Mouse (Mus musculus): ENCODE results near the gene Map4k2. TPM values are rescaled to one million over a fixed set of nuclear protein-coding genes. Genes with fewer than 3 reads are reported as not detected.

The Map4k2 gene
- polyA plus RNA-seq, 1 experiment from 2014 or later: 20.1 TPM

DNA sequence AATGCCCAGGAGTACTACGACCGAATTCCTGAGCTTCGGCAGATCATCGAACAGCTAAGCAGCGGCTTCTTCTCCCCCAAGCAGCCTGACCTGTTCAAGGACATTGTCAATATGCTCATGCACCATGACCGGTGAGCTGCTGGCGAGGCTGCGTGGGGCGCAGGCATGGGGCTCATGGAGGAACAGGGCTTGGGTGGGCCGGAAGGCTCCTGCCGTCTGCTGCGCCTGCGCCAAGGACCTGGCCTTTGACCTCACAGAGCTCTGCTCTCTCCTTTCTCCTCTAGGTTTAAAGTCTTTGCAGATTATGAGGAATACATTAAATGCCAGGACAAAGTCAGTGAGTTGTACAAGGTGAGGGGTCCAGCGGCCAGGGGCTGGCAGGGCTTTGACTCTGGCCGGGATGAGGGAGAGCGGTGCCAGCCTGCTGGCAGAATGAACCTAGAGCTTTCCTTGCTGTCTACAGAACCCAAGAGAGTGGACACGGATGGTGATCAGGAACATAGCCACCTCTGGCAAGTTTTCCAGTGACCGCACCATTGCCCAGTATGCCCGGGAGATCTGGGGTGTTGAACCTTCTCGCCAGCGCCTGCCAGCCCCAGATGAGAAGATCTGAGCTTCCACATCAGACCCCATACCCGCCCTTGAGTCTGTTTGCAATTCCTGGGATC is 56.8 kb downstream of the Map4k2 start:
- no peak for ATAC-seq
- Histone ChIP-seq H3K27me3 (ENCODE audit: control insufficient read depth, insufficient read depth, low read depth, low read length) (peaks cover 2% of the 10 kb centered on the region; the same call in 1 of the 2 replicates), H3K9me3 (replicated peaks; ENCODE audit: control insufficient read depth, low read length, poor library complexity, severe bottlenecking) (no peaks in the 10 kb centered on the region), H3K4me3 (ENCODE audit: low read depth, low read length) (no peak overlapping the region), H3K9ac (ENCODE audit: low read depth, low read length) (no peak overlapping the region), H3K4me1 (ENCODE audit: control insufficient read depth, insufficient read depth, low read length) (peaks cover 34% of the 10 kb centered on the region), H3K4me2 (ENCODE audit: low read length) (peak overlapping the region; percentile 97; the same call in 1 of the 2 replicates), H3K36me3 (ENCODE audit: control insufficient read depth, insufficient read depth, low read length) (no peaks in the 10 kb centered on the region), H3K27ac (ENCODE audit: low read length) (no peak overlapping the region)
- 84% methylated on average over 22 of the region's 22 CpGs for WGBS

DNA sequence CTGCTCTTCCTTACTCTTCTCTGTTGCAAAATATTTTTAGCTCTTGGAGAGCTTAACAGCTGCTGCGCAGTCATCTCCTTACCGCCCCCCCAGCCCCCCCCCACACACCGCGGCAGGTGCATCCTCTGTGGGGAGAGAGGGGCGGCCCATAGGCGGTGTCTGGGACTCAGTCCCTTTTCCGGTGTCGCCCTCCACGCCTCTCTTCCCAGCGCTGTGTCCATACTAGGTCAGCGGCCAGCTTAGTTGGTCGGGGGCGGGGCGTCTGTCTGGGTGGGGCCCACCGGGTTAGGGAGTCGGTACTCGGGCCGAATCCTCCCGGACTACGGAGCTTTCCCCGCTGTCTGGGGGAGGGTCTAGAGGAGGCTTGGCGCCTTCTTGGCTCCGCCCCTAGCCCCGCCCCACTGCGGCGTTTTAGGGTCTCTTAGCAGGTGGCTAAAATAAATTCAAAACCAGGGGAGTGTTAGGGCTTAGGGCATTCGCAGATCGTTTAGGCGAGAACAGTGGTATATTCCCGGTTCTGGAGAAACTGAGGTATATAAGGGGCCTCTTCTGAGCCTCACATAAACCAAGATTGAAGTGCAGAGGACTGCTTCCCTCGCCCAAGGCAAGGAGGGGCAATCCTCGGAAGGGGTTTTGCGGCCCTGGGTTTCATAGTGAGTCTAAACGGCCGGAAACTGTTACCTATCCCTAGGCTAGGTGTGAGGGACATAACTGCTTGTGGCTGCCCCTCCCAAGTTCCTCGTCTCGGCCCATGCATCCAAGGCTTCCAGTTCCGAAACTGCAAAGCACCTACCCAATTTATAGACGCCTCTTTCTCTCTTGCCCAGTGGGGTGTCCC is 57.7 kb downstream of the Map4k2 start:
- H3K9ac ChIP-seq (ENCODE audit: low read depth, low read length): peak overlapping the region; percentile 83
- peak overlapping the region; percentile 65 for H3K4me3 ChIP-seq (ENCODE audit: low read depth, low read length)
- peaks cover 2% of the 10 kb centered on the region; the same call in 1 of the 2 replicates for H3K27me3 ChIP-seq (ENCODE audit: control insufficient read depth, insufficient read depth, low read depth, low read length)
- peak overlapping the region; percentile 83 for H3K27ac ChIP-seq (ENCODE audit: low read length)
- H3K36me3 ChIP-seq (ENCODE audit: control insufficient read depth, insufficient read depth, low read length): no peaks in the 10 kb centered on the region
- peak; percentile 75 for ATAC-seq
- 2% methylated on average over 38 of the region's 39 CpGs for WGBS
- peaks cover 34% of the 10 kb centered on the region for H3K4me1 ChIP-seq (ENCODE audit: control insufficient read depth, insufficient read depth, low read length)
- peak overlapping the region; percentile 97 for H3K4me2 ChIP-seq (ENCODE audit: low read length)
- no peaks in the 10 kb centered on the region for H3K9me3 ChIP-seq (replicated peaks; ENCODE audit: control insufficient read depth, low read length, poor library complexity, severe bottlenecking)

DNA sequence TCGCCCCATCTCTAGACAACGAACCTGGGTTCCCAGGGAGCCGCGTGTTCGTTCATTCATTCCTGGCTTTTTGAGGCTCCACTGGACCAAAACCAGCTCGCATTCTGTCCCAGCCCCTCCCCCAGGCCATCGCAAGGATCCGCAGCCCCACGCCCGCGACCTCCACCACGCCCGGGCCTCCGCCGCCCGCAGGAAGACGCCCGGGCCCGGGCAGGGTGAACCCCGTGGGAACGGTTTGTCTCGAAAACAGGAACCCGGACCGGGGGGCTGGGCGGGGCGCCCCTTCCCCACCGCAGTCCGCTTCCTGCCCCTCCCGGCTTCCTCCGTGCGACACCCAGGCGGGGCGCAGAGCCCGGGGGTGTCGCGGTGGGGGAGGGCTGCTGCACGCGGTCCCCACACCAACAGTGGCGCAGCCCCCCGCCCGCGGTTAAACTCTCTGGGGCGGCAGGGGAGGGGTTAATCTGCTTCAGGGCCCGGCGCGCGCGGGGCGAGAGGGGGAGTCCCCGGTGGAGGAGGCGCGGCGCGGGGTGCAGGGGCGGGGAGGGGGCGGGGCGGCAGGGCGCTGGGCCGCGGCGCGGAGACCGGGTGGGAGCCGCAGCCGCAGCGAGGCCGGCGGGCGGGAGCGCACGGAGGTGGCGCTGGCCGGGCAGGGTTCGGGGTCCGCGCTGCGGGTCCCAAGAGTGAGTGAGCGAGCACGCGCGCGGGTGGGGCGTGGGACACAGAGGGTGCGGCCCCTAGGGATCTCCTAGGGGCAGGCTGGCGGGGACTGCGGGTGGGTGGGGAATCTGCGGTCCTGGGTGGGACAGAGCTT is 58.6 kb downstream of the Map4k2 start, which contains the start of gene Rasgrp2:
Rasgrp2 (plus strand) TSS at position 56 of the 811 bp plus-strand sequence.
- Histone ChIP-seq H3K36me3 (ENCODE audit: control insufficient read depth, insufficient read depth, low read length) (no peaks in the 10 kb centered on the region), H3K27me3 (ENCODE audit: control insufficient read depth, insufficient read depth, low read depth, low read length) (peaks cover 2% of the 10 kb centered on the region; the same call in 1 of the 2 replicates), H3K4me1 (ENCODE audit: control insufficient read depth, insufficient read depth, low read length) (peaks cover 34% of the 10 kb centered on the region), H3K4me2 (ENCODE audit: low read length) (peak within 1 kb of the TSS; percentile 97), H3K9ac (ENCODE audit: low read depth, low read length) (peak within 1 kb of the TSS; percentile 83), H3K9me3 (replicated peaks; ENCODE audit: control insufficient read depth, low read length, poor library complexity, severe bottlenecking) (no peaks in the 10 kb centered on the region), H3K27ac (ENCODE audit: low read length) (peak within 1 kb of the TSS; percentile 83), H3K4me3 (ENCODE audit: low read depth, low read length) (peak within 1 kb of the TSS; percentile 65)
- peak; percentile 26; the same call in 1 of the 2 replicates for ATAC-seq
- WGBS: under 1% methylated on average over 70 of the region's 87 CpGs

DNA sequence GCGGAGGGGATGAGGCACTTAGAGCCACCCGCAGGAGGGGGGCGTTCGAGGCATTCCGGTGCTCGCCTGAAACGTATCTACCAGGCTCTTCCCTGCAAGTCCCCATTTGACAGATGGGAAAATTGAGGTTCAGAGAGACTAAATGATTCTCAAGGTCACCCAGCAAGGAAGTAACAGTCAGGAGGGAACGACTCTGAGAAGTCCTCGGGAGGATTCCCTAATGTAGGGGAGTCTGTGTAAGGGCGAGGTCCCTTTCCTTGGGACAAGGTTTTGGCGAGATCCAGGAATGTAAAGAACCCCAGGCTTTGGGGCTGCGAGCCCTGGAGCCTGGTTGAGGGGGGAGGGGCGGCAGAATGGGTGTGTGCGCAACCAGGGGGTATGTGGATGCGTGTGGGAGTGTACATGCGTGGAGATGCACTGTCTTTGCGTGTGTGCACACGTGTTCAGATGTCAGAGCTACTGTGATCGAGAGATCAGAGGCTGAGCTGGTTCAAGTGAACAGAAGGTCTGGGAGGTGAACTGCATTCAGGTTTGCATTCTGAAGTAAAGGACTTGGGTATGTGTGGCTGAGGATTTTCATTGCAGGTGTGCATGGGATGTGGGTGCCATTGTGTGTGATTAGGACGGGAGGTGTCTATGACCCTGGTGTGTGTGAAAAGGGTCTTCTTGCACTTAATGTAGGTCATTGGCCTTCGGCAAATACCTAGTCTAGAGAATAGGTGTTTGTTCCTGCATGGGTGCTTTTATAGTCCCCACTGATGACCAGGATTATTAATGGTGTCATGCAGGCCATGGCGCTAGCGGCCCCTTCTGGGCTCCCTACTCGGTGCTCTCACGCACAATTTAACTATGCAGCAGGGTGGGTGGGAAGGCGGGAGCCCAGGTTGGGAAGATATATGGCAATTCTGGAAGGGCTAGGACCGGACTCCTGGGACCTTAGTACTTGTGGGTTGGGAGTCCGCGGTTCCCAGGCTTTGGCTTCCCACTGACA is 59.5 kb downstream of the Map4k2 start:
- Histone ChIP-seq H3K27ac (ENCODE audit: low read length) (peak overlapping the region; percentile 83), H3K4me2 (ENCODE audit: low read length) (peak overlapping the region; percentile 97), H3K9me3 (replicated peaks; ENCODE audit: control insufficient read depth, low read length, poor library complexity, severe bottlenecking) (no peaks in the 10 kb centered on the region), H3K4me1 (ENCODE audit: control insufficient read depth, insufficient read depth, low read length) (peaks cover 34% of the 10 kb centered on the region), H3K4me3 (ENCODE audit: low read depth, low read length) (peak overlapping the region; percentile 65), H3K27me3 (ENCODE audit: control insufficient read depth, insufficient read depth, low read depth, low read length) (peaks cover 2% of the 10 kb centered on the region; the same call in 1 of the 2 replicates), H3K9ac (ENCODE audit: low read depth, low read length) (peak overlapping the region; percentile 83), H3K36me3 (ENCODE audit: control insufficient read depth, insufficient read depth, low read length) (no peaks in the 10 kb centered on the region)
- peak; percentile 13; the same call in 1 of the 2 replicates for ATAC-seq
- WGBS: 1% methylated on average over 28 of the region's 29 CpGs

DNA sequence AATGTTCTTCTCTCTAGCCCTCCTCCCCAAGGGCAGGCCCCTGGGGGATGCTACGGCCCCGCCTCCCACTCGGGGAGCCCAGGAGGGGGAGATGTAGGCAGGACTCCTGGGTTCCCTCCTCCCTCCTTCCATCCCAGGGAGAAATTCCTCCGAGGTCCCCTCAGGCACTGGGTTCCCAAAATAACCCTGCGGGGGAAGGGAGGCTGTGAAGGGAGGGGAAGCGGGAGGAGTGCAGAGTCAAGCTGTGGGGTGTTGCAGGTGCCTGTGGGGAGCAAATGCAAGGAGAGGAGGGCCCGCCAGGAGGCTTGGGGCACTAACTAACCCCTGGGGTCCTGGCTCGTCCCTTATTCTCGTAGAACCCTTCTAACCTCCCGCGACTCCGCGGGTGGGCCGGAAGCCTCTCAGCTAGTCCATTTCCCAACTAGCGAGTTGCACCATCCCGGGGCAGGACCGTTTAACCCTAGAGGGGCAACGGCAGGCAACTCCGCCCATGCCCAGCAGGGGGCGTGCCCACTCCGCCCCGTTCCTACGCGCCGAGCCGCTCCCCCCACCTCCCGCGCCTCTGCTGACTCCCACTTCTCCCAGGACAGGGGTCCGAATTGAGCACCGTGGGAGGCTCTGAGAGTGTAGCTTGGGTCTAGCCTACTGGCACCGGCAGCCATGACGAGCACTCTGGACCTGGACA is 60.3 kb downstream of the Map4k2 start:
- Histone ChIP-seq H3K27ac (ENCODE audit: low read length) (no peak overlapping the region), H3K4me2 (ENCODE audit: low read length) (peak overlapping the region; percentile 97), H3K9me3 (replicated peaks; ENCODE audit: control insufficient read depth, low read length, poor library complexity, severe bottlenecking) (no peaks in the 10 kb centered on the region), H3K9ac (ENCODE audit: low read depth, low read length) (peak overlapping the region; percentile 83), H3K4me1 (ENCODE audit: control insufficient read depth, insufficient read depth, low read length) (peaks cover 34% of the 10 kb centered on the region), H3K4me3 (ENCODE audit: low read depth, low read length) (peak overlapping the region; percentile 65), H3K27me3 (ENCODE audit: control insufficient read depth, insufficient read depth, low read depth, low read length) (peaks cover 2% of the 10 kb centered on the region; the same call in 1 of the 2 replicates), H3K36me3 (ENCODE audit: control insufficient read depth, insufficient read depth, low read length) (no peaks in the 10 kb centered on the region)
- WGBS: 0% methylated on average over 32 of the region's 32 CpGs
- no peak; the same call in 1 of the 2 replicates for ATAC-seq

DNA sequence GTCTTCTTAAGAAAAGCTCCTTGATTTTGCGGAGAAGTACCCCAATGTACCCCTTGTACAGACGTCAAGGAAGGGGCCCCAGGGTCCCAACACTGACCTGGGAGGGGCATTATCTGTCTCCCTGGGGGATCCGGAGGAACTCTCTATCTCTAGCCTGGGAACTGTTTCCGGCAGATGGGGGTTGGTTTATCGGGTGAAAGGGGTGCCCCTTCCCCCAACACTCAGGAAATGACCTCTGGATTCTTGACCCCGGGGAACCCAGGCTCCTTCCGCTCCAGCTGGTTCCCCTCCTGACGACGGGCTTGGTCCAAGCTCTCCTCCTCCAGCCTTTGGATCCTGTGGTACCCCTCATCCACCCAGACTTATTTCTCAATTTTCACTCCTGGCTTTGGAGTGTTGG is 61.0 kb downstream of the Map4k2 start:
- Histone ChIP-seq H3K9ac (ENCODE audit: low read depth, low read length) (peak overlapping the region; percentile 83), H3K27me3 (ENCODE audit: control insufficient read depth, insufficient read depth, low read depth, low read length) (peaks cover 2% of the 10 kb centered on the region; the same call in 1 of the 2 replicates), H3K4me3 (ENCODE audit: low read depth, low read length) (peak overlapping the region; percentile 65), H3K9me3 (replicated peaks; ENCODE audit: control insufficient read depth, low read length, poor library complexity, severe bottlenecking) (no peaks in the 10 kb centered on the region), H3K27ac (ENCODE audit: low read length) (no peak overlapping the region), H3K36me3 (ENCODE audit: control insufficient read depth, insufficient read depth, low read length) (no peaks in the 10 kb centered on the region), H3K4me2 (ENCODE audit: low read length) (peak overlapping the region; percentile 97), H3K4me1 (ENCODE audit: control insufficient read depth, insufficient read depth, low read length) (peaks cover 34% of the 10 kb centered on the region)
- 21% methylated on average over 9 of the region's 9 CpGs for WGBS
- no peak for ATAC-seq

DNA sequence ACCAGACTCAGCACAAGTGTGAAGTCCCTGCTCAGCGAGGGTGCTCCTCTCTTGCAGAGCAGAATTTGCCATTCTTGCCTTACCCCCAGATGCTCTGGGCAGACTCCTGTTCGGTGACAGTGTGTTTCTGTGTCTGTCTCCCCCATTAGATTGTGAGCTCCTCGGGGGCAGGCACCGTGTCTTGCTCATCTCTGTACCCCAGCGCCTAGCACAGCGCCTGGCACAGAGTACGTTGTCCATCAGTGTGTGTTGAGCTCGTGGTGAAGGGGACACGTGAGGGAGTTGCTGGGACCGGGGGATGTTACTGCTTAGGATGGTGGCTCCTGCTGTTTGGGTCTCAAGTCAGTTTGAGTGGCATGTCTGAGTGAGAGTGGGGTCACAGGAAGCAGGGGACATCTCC is 62.9 kb downstream of the Map4k2 start:
- no peak overlapping the region for H3K4me2 ChIP-seq (ENCODE audit: low read length)
- no peak for ATAC-seq
- H3K9me3 ChIP-seq (replicated peaks; ENCODE audit: control insufficient read depth, low read length, poor library complexity, severe bottlenecking): no peaks in the 10 kb centered on the region
- no peak overlapping the region for H3K4me3 ChIP-seq (ENCODE audit: low read depth, low read length)
- H3K9ac ChIP-seq (ENCODE audit: low read depth, low read length): no peak overlapping the region
- 85% methylated on average over 10 of the region's 10 CpGs for WGBS
- no peak overlapping the region for H3K27ac ChIP-seq (ENCODE audit: low read length)
- H3K4me1 ChIP-seq (ENCODE audit: control insufficient read depth, insufficient read depth, low read length): peaks cover 29% of the 10 kb centered on the region
- no peaks in the 10 kb centered on the region for H3K36me3 ChIP-seq (ENCODE audit: control insufficient read depth, insufficient read depth, low read length)
- H3K27me3 ChIP-seq (ENCODE audit: control insufficient read depth, insufficient read depth, low read depth, low read length): peaks cover 2% of the 10 kb centered on the region; the same call in 1 of the 2 replicates
